Comparison of ENCODE assay signal across 19 mouse cellular contexts in the genomic region with DNA sequence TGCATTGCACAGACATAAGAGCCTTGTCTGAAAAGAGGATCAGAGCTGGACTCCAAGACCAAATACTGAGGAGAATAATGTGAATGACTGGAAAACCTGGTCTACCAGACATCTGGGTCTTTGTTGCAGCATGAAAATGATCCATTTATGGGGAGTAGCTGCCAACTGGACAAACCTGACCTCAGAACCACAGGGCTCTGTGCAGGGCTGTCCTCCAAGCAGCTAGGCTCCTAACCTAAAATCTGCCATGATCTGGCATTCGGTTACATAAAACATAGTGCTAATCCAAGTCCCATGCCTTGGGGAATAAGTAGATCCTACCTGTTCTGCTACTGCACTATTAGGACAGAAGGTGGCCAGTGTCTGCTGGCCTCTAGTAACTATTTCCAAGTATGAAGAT.
DNase-seq lines count a peak whose midpoint lies in the region; ATAC-seq lines count a peak whose summit lies in the region.
"Had no signal": no experiment of that assay in that cellular context is flagged by ENCODE, and none has a peak within 500 bp of the region (broad histone marks: within the 10 kb centered on the region; RNA-seq: fewer than 3 reads in every experiment).

No protein-coding gene starts in this region.

- no peak overlapping the region for H3K4me2 ChIP-seq in heart, embryonic 11.5 days
- peak overlapping the region; percentile 56; the same call in 1 of the 2 replicates for H3K4me2 ChIP-seq in liver, embryonic 12.5 days
- H3K4me2 ChIP-seq in liver, embryonic 16.5 days (ENCODE audit: low read depth, low read length) = 0 out of 2 replicates have a peak overlapping the region, but pooled peaks have one; percentile 57
- H3K4me2 ChIP-seq: embryonic facial prominence, embryonic 13.5 days; heart, embryonic 13.5 days; hindbrain, embryonic 15.5 days had no signal

- H3K9ac ChIP-seq in heart, embryonic 11.5 days (ENCODE audit: low read depth, low read length) = no peak overlapping the region
- 0 out of 2 replicates have a peak overlapping the region, but pooled peaks have one; percentile 53 for H3K9ac ChIP-seq in liver, embryonic 12.5 days
- H3K9ac ChIP-seq in liver, embryonic 16.5 days (ENCODE audit: low read depth, low read length) = 0 out of 2 replicates have a peak overlapping the region, but pooled peaks have one; percentile 54
- H3K9ac ChIP-seq: embryonic facial prominence, embryonic 13.5 days; forebrain, postnatal 0 days; heart, embryonic 13.5 days; hindbrain, embryonic 15.5 days had no signal

- peaks cover 2% of the 10 kb centered on the region; the same call in 1 of the 2 replicates for H3K36me3 ChIP-seq in heart, embryonic 11.5 days (ENCODE audit: control insufficient read depth, insufficient read depth, low read length)
- H3K36me3 ChIP-seq in liver, embryonic 12.5 days = peaks cover 31% of the 10 kb centered on the region
- H3K36me3 ChIP-seq in liver, embryonic 16.5 days (ENCODE audit: control insufficient read depth, insufficient read depth) = peaks cover 6% of the 10 kb centered on the region

- ATAC-seq in heart, embryonic 11.5 days (replicated peaks; ENCODE audit: insufficient number of reproducible peaks, low FRiP score, low TSS enrichment) = no peak
- peak; percentile 17; the same call in 1 of the 2 replicates for ATAC-seq in erythroblast, adult 5-6 weeks (replicated peaks; ENCODE audit: low FRiP score, poor library complexity, severe bottlenecking)
- no peak for ATAC-seq in liver, embryonic 12.5 days
- no peak for ATAC-seq in liver, embryonic 16.5 days (ENCODE audit: low read depth)
- ATAC-seq: forebrain, postnatal 0 days; intestine, embryonic 16.5 days had no signal

- H3K4me1 ChIP-seq in heart, embryonic 11.5 days (ENCODE audit: control insufficient read depth, insufficient read depth, low read length) = no peaks in the 10 kb centered on the region
- peaks cover 57% of the 10 kb centered on the region for H3K4me1 ChIP-seq in liver, embryonic 12.5 days
- H3K4me1 ChIP-seq in liver, embryonic 16.5 days (ENCODE audit: control insufficient read depth, low read depth, low read length) = peaks cover 31% of the 10 kb centered on the region
- H3K4me1 ChIP-seq: hindbrain, embryonic 15.5 days had no signal

- no peaks in the 10 kb centered on the region for H3K27me3 ChIP-seq in heart, embryonic 11.5 days (ENCODE audit: control insufficient read depth, insufficient read depth, low read length)
- H3K27me3 ChIP-seq in liver, embryonic 12.5 days (replicated peaks) = no peaks in the 10 kb centered on the region
- no peaks in the 10 kb centered on the region for H3K27me3 ChIP-seq in liver, embryonic 16.5 days (ENCODE audit: control insufficient read depth, insufficient read depth, low read depth, low read length)
- H3K27me3 ChIP-seq: CH12.LX; embryonic facial prominence, embryonic 13.5 days; heart, embryonic 13.5 days; hindbrain, embryonic 15.5 days had no signal

- H3K9me3 ChIP-seq in heart, embryonic 11.5 days (replicated peaks; ENCODE audit: control insufficient read depth, low read length) = no peaks in the 10 kb centered on the region
- no peaks in the 10 kb centered on the region for H3K9me3 ChIP-seq in liver, embryonic 12.5 days (replicated peaks)
- no peaks in the 10 kb centered on the region for H3K9me3 ChIP-seq in liver, embryonic 16.5 days (replicated peaks; ENCODE audit: control insufficient read depth, low read length)
- H3K9me3 ChIP-seq: embryonic facial prominence, embryonic 13.5 days; heart, embryonic 13.5 days; hindbrain, embryonic 15.5 days had no signal

- H3K4me3 ChIP-seq in heart, embryonic 11.5 days (ENCODE audit: low read depth, low read length) = no peak overlapping the region
- no peak overlapping the region for H3K4me3 ChIP-seq in liver, embryonic 12.5 days
- H3K4me3 ChIP-seq in liver, embryonic 16.5 days (ENCODE audit: low read depth, low read length) = no peak overlapping the region
- H3K4me3 ChIP-seq: embryonic facial prominence, embryonic 13.5 days; heart, adult 2 months; heart, embryonic 13.5 days; hindbrain, embryonic 15.5 days had no signal

- no peak for DNase-seq in heart, adult 9 months (ENCODE audit: low spot score in 2 of 2)
- DNase-seq in spleen, postnatal 36 days (ENCODE audit: low spot score in 2 of 2) = no peak
- no peak for DNase-seq in frontal cortex, postnatal 36 days (ENCODE audit: low spot score in 2 of 2)
- no peak for DNase-seq in Muller cell, postnatal 12 days (ENCODE audit: inconsistent ontology term)
- DNase-seq: adrenal gland, postnatal 10 days; cerebellum, postnatal 36 days; forebrain, postnatal 0 days; gastrocnemius, postnatal 10 days; heart, adult 2 months; heart, postnatal 36 days had no signal

- WGBS in heart, embryonic 11.5 days (ENCODE audit: insufficient replicate concordance) = 92% methylated on average over 1 of the region's 1 CpGs
- WGBS in liver, embryonic 12.5 days (ENCODE audit: insufficient replicate concordance) = 94% methylated on average over 1 of the region's 1 CpGs
- WGBS in liver, embryonic 16.5 days (ENCODE audit: insufficient replicate concordance) = 97% methylated on average over 1 of the region's 1 CpGs

- H3K27ac ChIP-seq in heart, embryonic 11.5 days (ENCODE audit: low read depth, low read length) = peak overlapping the region; percentile 70
- H3K27ac ChIP-seq in liver, embryonic 12.5 days = peak overlapping the region; percentile 97
- H3K27ac ChIP-seq in liver, embryonic 16.5 days (ENCODE audit: low read length) = peak overlapping the region; percentile 96
- H3K27ac ChIP-seq: embryonic facial prominence, embryonic 13.5 days; heart, adult 2 months; heart, embryonic 13.5 days; hindbrain, embryonic 15.5 days had no signal
